Mouse (Mus musculus): Measurements from ENCODE around the gene Chsy1.

DNA sequence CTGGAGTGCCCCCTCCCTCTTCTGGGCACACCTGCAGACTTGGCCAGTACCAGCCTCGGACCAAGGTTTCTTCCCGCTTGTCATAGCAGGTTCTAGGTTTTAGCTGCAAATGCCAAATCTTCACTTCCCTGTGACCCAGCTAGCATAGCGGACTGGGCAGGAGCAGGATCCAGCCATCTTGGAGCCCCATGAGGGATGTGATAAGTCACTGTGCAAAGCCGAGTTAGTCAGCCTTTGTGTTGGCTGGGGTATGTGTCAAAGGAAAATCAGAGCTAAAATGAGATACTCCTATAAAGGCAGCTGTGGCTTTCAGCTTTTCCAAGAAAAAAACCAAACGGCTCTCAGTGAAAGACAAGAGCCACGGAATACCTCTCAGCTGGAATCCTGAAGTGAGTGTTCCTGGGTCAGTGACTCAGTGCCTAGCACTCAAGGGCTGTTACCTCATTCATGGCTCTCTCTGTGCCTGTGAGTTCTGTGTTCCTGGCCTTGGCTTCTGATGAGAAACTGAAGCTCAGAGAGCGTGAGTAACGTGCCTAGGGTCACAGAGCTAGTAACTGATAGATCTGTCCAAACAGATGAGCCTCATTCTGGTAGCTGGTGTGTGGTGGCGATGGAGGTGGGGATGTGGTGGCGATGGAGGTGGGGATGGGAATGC, 71.5 kb downstream of the Chsy1 start:
- TF ChIP-seq CTCF (IDR thresholded peaks at IDR 0.05; ENCODE audit: extremely low read depth, insufficient read depth, low read length): no peak
- no peak for TF ChIP-seq POLR2A (IDR thresholded peaks at IDR 0.05; ENCODE audit: extremely low read depth, insufficient read depth, low read length)
